Mouse (Mus musculus): Measurements from ENCODE around the gene Plk5. TPM values are rescaled to one million over a fixed set of nuclear protein-coding genes. Genes with fewer than 3 reads are reported as not detected.

Plk5 gene
- polyA plus RNA-seq, 1 experiment: 11.1 TPM

DNA sequence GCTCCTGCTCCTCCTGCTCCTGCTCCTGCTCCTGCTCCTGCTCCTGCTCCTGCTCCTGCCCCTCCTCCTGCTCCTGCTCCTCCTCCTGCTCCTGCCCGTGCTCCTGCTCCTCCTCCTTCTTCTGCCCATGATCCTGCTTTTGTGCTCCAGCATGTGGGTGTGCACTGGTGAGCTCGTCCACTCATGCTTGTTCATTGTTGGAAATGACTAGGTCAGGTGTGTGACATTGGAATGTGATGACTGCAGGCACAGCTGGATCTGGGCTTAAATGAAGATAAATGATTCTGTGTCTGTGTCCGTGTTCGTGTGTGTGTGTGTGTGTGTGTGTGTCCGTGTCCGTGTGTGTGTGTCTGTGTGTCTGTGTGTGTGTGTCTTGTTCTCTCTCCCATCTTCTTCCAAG, 12.1 kb downstream of the Plk5 start:
- H3K27me3 ChIP-seq (ENCODE audit: control insufficient read depth, insufficient read depth, low read length, poor library complexity, severe bottlenecking): no peaks in the 10 kb centered on the region
- no peaks in the 10 kb centered on the region for H3K9me3 ChIP-seq (replicated peaks; ENCODE audit: control insufficient read depth, insufficient read depth, low read length, poor library complexity, severe bottlenecking)
- peaks cover 7% of the 10 kb centered on the region for H3K4me1 ChIP-seq (ENCODE audit: control insufficient read depth, insufficient read depth, low read length)
- no peaks in the 10 kb centered on the region for H3K36me3 ChIP-seq (ENCODE audit: control insufficient read depth, insufficient read depth, low read length, poor library complexity, severe bottlenecking)
- H3K27ac ChIP-seq (ENCODE audit: insufficient read depth, low read length): no peak overlapping the region
- no peak overlapping the region for H3K4me3 ChIP-seq (ENCODE audit: low read depth, low read length)
- H3K9ac ChIP-seq (ENCODE audit: low read depth, poor library complexity, severe bottlenecking): no peak overlapping the region
- TF ChIP-seq POLR2A (IDR thresholded peaks at IDR 0.05; ENCODE audit: insufficient read depth, low read length): no peak
- TF ChIP-seq EP300 (IDR thresholded peaks at IDR 0.05; ENCODE audit: insufficient read depth, low read depth, low read length): no peak
- no peak for TF ChIP-seq CTCF (IDR thresholded peaks at IDR 0.05; ENCODE audit: low read depth, low read length)

DNA sequence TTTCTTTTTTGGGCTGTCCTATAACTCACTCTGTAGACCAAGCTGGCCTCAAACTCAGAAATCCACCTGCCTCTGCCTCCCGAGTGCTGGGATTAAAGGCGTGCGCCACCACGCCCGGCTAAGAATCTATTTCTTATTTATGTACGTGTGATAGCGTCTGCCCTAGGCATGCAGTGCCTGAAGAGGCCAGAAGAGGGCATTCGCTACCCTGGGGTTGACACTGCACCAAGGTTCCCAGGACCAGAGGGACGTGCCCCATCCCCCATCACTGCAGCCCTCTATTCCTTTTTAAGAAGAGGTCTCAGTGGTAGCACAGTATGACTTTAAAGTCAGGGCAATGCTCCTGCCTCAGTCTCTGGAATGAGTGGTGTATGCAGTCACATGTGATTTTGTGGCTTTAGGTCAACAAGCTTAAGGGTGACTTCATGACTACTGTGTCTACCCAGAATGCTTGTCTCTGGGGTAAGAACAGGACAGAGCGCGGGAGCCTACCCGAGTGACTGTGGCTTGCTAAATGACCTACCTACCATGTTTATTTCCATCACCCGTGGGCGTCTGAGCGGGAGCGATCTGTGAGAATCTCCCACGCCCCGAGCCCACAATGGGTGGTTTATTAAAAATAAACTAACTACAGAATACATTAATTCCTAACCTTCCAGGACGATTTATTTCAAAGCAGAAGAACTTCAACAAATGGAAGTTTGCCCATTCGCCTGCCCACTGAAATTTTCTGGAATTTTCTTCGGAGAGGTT, 13.9 kb downstream of the Plk5 start:
- H3K36me3 ChIP-seq (ENCODE audit: control insufficient read depth, insufficient read depth, low read length, poor library complexity, severe bottlenecking): no peaks in the 10 kb centered on the region
- no peak overlapping the region for H3K27ac ChIP-seq (ENCODE audit: insufficient read depth, low read length)
- peaks cover 7% of the 10 kb centered on the region for H3K4me1 ChIP-seq (ENCODE audit: control insufficient read depth, insufficient read depth, low read length)
- H3K27me3 ChIP-seq (ENCODE audit: control insufficient read depth, insufficient read depth, low read length, poor library complexity, severe bottlenecking): no peaks in the 10 kb centered on the region
- H3K4me3 ChIP-seq (ENCODE audit: low read depth, low read length): no peak overlapping the region
- peak; percentile 57 for TF ChIP-seq CTCF (IDR thresholded peaks at IDR 0.05; ENCODE audit: low read depth, low read length)
- no peak for TF ChIP-seq POLR2A (IDR thresholded peaks at IDR 0.05; ENCODE audit: insufficient read depth, low read length)
- no peak for TF ChIP-seq EP300 (IDR thresholded peaks at IDR 0.05; ENCODE audit: insufficient read depth, low read depth, low read length)
- H3K9me3 ChIP-seq (replicated peaks; ENCODE audit: control insufficient read depth, insufficient read depth, low read length, poor library complexity, severe bottlenecking): no peaks in the 10 kb centered on the region
- no peak overlapping the region for H3K9ac ChIP-seq (ENCODE audit: low read depth, poor library complexity, severe bottlenecking)

DNA sequence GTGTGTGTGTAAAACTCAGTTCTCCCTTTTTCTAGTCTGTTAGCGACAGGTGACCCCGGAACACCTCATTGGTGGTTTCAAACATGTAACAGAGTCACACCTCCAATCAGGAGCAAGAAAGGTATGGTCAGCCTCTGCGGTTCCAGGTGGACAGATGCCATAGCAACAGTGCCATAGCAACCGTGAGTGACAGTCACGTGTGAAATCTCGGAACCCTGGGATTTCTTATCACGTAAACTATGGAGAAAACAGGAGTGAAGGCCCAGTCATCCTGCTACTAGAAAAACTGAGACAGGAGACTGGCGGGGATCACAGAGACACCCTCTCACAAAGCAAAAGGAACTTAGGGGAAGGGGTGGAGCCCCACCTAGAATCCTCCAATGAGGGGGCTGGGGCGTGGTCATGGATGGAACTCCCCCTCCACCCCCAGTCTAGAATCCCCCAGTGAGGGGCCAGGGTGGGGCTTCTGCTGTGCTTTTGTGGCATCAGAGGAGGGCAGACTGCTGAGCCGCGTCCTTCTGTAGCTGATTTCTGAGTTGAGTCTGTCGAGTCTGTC, 15.2 kb downstream of the Plk5 start:
- no peaks in the 10 kb centered on the region for H3K36me3 ChIP-seq (ENCODE audit: control insufficient read depth, insufficient read depth, low read length, poor library complexity, severe bottlenecking)
- no peak overlapping the region for H3K9ac ChIP-seq (ENCODE audit: low read depth, poor library complexity, severe bottlenecking)
- no peaks in the 10 kb centered on the region for H3K27me3 ChIP-seq (ENCODE audit: control insufficient read depth, insufficient read depth, low read length, poor library complexity, severe bottlenecking)
- H3K4me1 ChIP-seq (ENCODE audit: control insufficient read depth, insufficient read depth, low read length): peaks cover 7% of the 10 kb centered on the region
- H3K9me3 ChIP-seq (replicated peaks; ENCODE audit: control insufficient read depth, insufficient read depth, low read length, poor library complexity, severe bottlenecking): no peaks in the 10 kb centered on the region
- TF ChIP-seq EP300 (IDR thresholded peaks at IDR 0.05; ENCODE audit: insufficient read depth, low read depth, low read length) (no peak), CTCF (IDR thresholded peaks at IDR 0.05; ENCODE audit: low read depth, low read length) (no peak), POLR2A (IDR thresholded peaks at IDR 0.05; ENCODE audit: insufficient read depth, low read length) (no peak)
- peak overlapping the region; percentile 64 for H3K4me3 ChIP-seq (ENCODE audit: low read depth, low read length)
- no peak overlapping the region for H3K27ac ChIP-seq (ENCODE audit: insufficient read depth, low read length)

DNA sequence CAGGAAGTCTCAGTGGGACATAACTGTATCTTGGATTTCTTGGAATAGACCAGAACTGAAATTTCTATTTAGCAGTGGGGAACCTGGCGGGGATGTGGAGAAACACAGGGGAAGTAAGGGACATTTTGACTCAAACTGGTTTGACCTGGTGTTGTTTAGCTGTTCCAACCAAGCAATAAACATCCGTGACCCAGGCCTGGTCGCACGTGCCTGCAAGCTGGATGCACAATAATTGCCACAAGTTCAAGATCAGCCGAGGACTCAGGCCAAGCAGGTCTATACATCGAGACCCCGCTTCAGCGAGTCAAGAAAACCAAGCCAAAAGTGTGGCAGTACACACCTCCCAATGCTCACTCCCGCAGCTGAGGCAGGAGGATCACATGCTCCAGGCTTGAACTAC, 15.7 kb downstream of the Plk5 start:
- H3K4me1 ChIP-seq (ENCODE audit: control insufficient read depth, insufficient read depth, low read length): peaks cover 6% of the 10 kb centered on the region
- H3K4me3 ChIP-seq (ENCODE audit: low read depth, low read length): no peak overlapping the region
- H3K27ac ChIP-seq (ENCODE audit: insufficient read depth, low read length): no peak overlapping the region

DNA sequence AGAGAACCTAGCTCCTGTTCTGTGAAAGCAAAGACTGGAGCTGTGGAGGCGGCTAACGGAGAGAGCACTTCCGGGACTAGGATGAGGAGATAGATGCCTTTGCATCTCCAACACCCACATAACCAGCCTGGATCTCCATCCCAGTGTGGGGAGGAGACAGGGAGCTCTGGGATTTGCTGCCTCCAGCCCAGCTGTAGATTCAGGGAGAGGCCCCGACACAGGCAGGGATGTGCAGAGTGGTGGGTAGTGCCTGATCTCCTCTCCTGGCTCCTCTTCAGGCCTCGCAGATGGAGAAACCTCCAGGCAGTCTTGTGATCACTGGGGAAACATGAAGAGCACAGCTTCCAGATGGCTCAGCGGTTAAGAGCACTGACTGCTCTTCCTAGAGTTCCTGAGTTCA, 16.4 kb downstream of the Plk5 start:
- H3K27me3 ChIP-seq (ENCODE audit: control insufficient read depth, insufficient read depth, low read length, poor library complexity, severe bottlenecking): no peaks in the 10 kb centered on the region
- H3K4me3 ChIP-seq (ENCODE audit: low read depth, low read length): no peak overlapping the region
- peaks cover 4% of the 10 kb centered on the region for H3K4me1 ChIP-seq (ENCODE audit: control insufficient read depth, insufficient read depth, low read length)
- H3K9ac ChIP-seq (ENCODE audit: low read depth, poor library complexity, severe bottlenecking): no peak overlapping the region
- H3K36me3 ChIP-seq (ENCODE audit: control insufficient read depth, insufficient read depth, low read length, poor library complexity, severe bottlenecking): no peaks in the 10 kb centered on the region
- H3K9me3 ChIP-seq (replicated peaks; ENCODE audit: control insufficient read depth, insufficient read depth, low read length, poor library complexity, severe bottlenecking): no peaks in the 10 kb centered on the region
- TF ChIP-seq EP300 (IDR thresholded peaks at IDR 0.05; ENCODE audit: insufficient read depth, low read depth, low read length) (no peak), POLR2A (IDR thresholded peaks at IDR 0.05; ENCODE audit: insufficient read depth, low read length) (no peak), CTCF (IDR thresholded peaks at IDR 0.05; ENCODE audit: low read depth, low read length) (no peak)
- no peak overlapping the region for H3K27ac ChIP-seq (ENCODE audit: insufficient read depth, low read length)

More for the DNA sequence above, 15.7 kb downstream of the Plk5 start:
- no peaks in the 10 kb centered on the region for H3K9me3 ChIP-seq (replicated peaks; ENCODE audit: control insufficient read depth, insufficient read depth, low read length, poor library complexity, severe bottlenecking)
- TF ChIP-seq POLR2A (IDR thresholded peaks at IDR 0.05; ENCODE audit: insufficient read depth, low read length) (no peak), CTCF (IDR thresholded peaks at IDR 0.05; ENCODE audit: low read depth, low read length) (no peak), EP300 (IDR thresholded peaks at IDR 0.05; ENCODE audit: insufficient read depth, low read depth, low read length) (no peak)
- no peak overlapping the region for H3K9ac ChIP-seq (ENCODE audit: low read depth, poor library complexity, severe bottlenecking)
- no peaks in the 10 kb centered on the region for H3K36me3 ChIP-seq (ENCODE audit: control insufficient read depth, insufficient read depth, low read length, poor library complexity, severe bottlenecking)
- H3K27me3 ChIP-seq (ENCODE audit: control insufficient read depth, insufficient read depth, low read length, poor library complexity, severe bottlenecking): no peaks in the 10 kb centered on the region

DNA sequence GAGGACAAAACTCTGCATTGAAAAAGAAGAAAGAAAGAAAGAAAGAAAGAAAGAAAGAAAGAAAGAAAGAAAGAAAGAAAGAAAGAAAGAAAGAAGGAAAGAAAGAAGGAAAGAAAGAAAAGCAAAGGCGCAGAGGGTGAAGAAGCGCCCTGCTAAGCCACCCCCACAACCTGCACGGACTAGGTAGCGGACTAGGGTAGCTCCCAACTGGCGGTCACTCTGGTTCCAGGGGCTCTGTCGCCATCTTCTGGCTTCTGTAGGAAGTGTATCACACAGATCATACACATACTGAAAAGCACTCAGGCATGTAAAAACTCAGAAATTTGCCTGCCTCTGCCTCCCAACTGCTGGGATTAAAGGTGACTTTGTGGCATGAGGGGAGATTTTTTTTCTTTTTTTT, 17.8 kb downstream of the Plk5 start:
- Histone ChIP-seq H3K4me3 (ENCODE audit: low read depth, low read length) (no peak overlapping the region), H3K27me3 (ENCODE audit: control insufficient read depth, insufficient read depth, low read length, poor library complexity, severe bottlenecking) (no peaks in the 10 kb centered on the region), H3K9ac (ENCODE audit: low read depth, poor library complexity, severe bottlenecking) (no peak overlapping the region), H3K4me1 (ENCODE audit: control insufficient read depth, insufficient read depth, low read length) (peaks cover 4% of the 10 kb centered on the region), H3K36me3 (ENCODE audit: control insufficient read depth, insufficient read depth, low read length, poor library complexity, severe bottlenecking) (no peaks in the 10 kb centered on the region), H3K9me3 (replicated peaks; ENCODE audit: control insufficient read depth, insufficient read depth, low read length, poor library complexity, severe bottlenecking) (no peaks in the 10 kb centered on the region), H3K27ac (ENCODE audit: insufficient read depth, low read length) (no peak overlapping the region)
- TF ChIP-seq EP300 (IDR thresholded peaks at IDR 0.05; ENCODE audit: insufficient read depth, low read depth, low read length) (0 out of 2 replicates have a peak, but pooled peaks have one; percentile 10), CTCF (IDR thresholded peaks at IDR 0.05; ENCODE audit: low read depth, low read length) (peak; percentile 75), POLR2A (IDR thresholded peaks at IDR 0.05; ENCODE audit: insufficient read depth, low read length) (no peak)

Measured in ES-Bruce4 (cell line).